Mouse (Mus musculus): ENCODE results near the gene Phactr2. TPM values are rescaled to one million over a fixed set of nuclear protein-coding genes. Genes with fewer than 3 reads are reported as not detected.
"Not testable (repeated sequence)": the region's sequence is repeated elsewhere in the genome, so short reads cannot be mapped to it uniquely, and the experiment has no call there.

Phactr2 gene
- polyA plus RNA-seq, 1 experiment from 2014 or later = 24.0 TPM

DNA sequence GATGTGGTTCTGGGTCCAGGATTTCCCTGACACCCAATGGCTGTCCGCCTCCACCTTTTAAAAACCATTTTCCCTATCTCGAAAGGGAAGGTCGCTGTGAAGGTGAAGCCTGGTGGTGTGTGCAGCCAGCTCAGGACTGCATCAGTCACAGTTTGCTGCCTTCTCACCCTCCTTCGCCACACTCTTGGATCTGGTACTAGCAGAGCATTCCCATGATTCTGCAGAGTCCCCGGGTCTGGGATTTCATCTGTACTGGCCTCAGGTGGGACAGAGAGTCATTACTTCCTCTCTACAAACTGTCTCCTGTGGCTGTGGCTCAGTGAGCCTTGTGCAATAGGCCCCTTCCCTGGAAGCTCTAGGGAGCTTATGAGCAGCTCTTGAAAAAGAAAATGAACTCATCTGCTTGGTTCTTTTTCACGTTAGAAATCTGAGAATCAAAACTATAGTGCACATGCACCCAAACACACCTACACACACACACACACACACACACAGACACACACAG is 6.1 kb downstream of the Phactr2 start:
- H3K27ac ChIP-seq (replicated peaks; ENCODE audit: low read depth, low read length); ATAC-seq (replicated peaks; ENCODE audit: insufficient number of reproducible peaks, low FRiP score, low TSS enrichment, low read depth); H3K9ac ChIP-seq (replicated peaks; ENCODE audit: low read length); H3K27me3 ChIP-seq (ENCODE audit: control insufficient read depth, insufficient read depth, low read length); H3K4me1 ChIP-seq (ENCODE audit: control insufficient read depth, insufficient read depth, low read length); H3K4me3 ChIP-seq (ENCODE audit: low read depth, low read length); DNase-seq (ENCODE audit: low spot score); H3K4me2 ChIP-seq (ENCODE audit: low read depth, low read length); H3K36me3 ChIP-seq (replicated peaks; ENCODE audit: control insufficient read depth, insufficient read depth, low read depth, low read length); H3K9me3 ChIP-seq (replicated peaks; ENCODE audit: control insufficient read depth, low read length): not testable (repeated sequence)
- 88% methylated on average over 6 of the region's 6 CpGs for WGBS

DNA sequence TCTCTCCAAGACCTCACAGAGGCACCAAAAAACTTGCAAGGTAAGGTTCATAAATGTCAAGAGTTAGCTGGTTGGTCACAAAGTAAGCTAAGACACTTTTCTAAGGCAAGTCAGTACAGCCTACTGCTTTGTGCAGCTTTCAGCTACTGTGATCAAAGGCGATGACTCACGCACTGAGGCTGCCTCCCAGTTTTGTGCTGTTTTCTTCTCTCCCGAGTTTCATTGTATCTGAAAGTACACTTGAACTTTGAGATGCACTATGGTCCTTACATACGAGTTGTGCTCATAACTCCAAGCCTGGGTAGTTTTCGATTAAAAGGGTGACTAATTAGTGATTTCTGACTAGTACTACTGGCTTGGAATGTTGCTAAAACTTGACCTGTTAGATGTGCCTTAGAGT is 7.3 kb downstream of the Phactr2 start:
- Histone ChIP-seq H3K9ac (replicated peaks; ENCODE audit: low read length) (no peak overlapping the region), H3K4me3 (ENCODE audit: low read depth, low read length) (no peak overlapping the region), H3K9me3 (replicated peaks; ENCODE audit: control insufficient read depth, low read length) (no peaks in the 10 kb centered on the region), H3K27ac (replicated peaks; ENCODE audit: low read depth, low read length) (no peak overlapping the region), H3K4me1 (ENCODE audit: control insufficient read depth, insufficient read depth, low read length) (no peaks in the 10 kb centered on the region), H3K27me3 (ENCODE audit: control insufficient read depth, insufficient read depth, low read length) (no peaks in the 10 kb centered on the region), H3K36me3 (replicated peaks; ENCODE audit: control insufficient read depth, insufficient read depth, low read depth, low read length) (no peaks in the 10 kb centered on the region), H3K4me2 (ENCODE audit: low read depth, low read length) (no peak overlapping the region)
- no peak for ATAC-seq (replicated peaks; ENCODE audit: insufficient number of reproducible peaks, low FRiP score, low TSS enrichment, low read depth)
- WGBS = 75% methylated on average over 5 of the region's 5 CpGs
- no peak for DNase-seq (ENCODE audit: low spot score)

DNA sequence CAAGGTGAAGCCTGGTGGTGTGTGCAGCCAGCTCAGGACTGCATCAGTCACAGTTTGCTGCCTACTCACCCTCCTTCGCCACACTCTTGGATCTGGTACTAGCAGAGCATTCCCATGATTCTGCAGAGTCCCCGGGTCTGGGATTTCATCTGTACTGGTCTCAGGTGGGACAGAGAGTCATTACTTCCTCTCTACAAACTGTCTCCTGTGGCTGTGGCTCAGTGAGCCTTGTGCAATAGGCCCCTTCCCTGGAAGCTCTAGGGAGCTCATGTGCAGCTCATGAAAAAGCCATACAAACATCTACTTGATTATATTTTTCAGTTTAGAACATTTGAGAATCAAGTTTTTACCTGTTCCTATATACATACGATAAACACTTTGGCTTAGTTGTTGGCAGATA is 9.9 kb downstream of the Phactr2 start:
- H3K9me3 ChIP-seq (replicated peaks; ENCODE audit: control insufficient read depth, low read length); DNase-seq (ENCODE audit: low spot score); H3K4me3 ChIP-seq (ENCODE audit: low read depth, low read length); H3K4me1 ChIP-seq (ENCODE audit: control insufficient read depth, insufficient read depth, low read length); H3K27me3 ChIP-seq (ENCODE audit: control insufficient read depth, insufficient read depth, low read length); ATAC-seq (replicated peaks; ENCODE audit: insufficient number of reproducible peaks, low FRiP score, low TSS enrichment, low read depth); H3K9ac ChIP-seq (replicated peaks; ENCODE audit: low read length); H3K4me2 ChIP-seq (ENCODE audit: low read depth, low read length); H3K27ac ChIP-seq (replicated peaks; ENCODE audit: low read depth, low read length); H3K36me3 ChIP-seq (replicated peaks; ENCODE audit: control insufficient read depth, insufficient read depth, low read depth, low read length): not testable (repeated sequence)
- WGBS = 92% methylated on average over 3 of the region's 3 CpGs

DNA sequence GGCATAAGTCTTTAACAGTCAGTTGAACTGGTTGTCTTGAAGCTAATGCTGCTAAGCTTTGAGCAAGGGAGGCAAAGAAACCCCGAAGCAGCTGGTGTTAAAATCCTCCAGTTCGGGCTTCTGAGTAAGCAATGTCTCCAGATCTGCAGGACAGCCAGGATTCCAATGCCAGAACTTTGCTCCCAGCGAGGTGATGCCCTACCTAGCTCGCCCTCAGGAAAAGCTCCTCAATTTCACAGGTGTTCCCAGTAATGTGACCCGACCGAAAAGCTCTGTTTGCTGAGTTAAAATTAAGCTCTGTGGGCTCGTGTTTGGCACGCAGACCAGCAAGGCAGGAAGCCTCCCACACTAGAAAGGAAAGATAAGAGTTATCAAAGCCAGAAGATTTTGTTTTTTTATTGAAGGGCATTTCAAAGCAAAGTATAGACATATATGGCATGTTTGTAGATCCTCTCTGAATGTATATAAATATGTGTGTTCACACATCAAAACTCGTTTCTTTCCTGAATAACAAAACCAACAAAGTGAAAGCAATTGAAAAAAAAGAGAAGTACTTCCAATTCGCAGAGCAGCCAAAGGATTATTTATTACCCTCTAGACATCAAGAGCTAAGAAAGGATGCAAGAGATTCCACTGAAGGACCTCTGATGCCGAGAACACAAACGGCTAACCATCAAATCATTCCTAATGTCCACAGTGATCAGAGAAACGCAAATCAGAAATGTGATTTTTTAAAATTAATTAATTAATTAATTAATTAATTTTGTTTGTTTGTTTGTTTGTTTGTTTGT is 20.8 kb downstream of the Phactr2 start:
- no peak overlapping the region for H3K9ac ChIP-seq (replicated peaks; ENCODE audit: low read length)
- no peak overlapping the region for H3K4me3 ChIP-seq (ENCODE audit: low read depth, low read length)
- H3K4me2 ChIP-seq (ENCODE audit: low read depth, low read length) = no peak overlapping the region
- H3K27me3 ChIP-seq (ENCODE audit: control insufficient read depth, insufficient read depth, low read length) = no peaks in the 10 kb centered on the region
- ATAC-seq (replicated peaks; ENCODE audit: insufficient number of reproducible peaks, low FRiP score, low TSS enrichment, low read depth) (no peak), DNase-seq (ENCODE audit: low spot score) (no peak)
- no peaks in the 10 kb centered on the region for H3K36me3 ChIP-seq (replicated peaks; ENCODE audit: control insufficient read depth, insufficient read depth, low read depth, low read length)
- no peak overlapping the region for H3K27ac ChIP-seq (replicated peaks; ENCODE audit: low read depth, low read length)
- no peaks in the 10 kb centered on the region for H3K9me3 ChIP-seq (replicated peaks; ENCODE audit: control insufficient read depth, low read length)
- H3K4me1 ChIP-seq (ENCODE audit: control insufficient read depth, insufficient read depth, low read length) = no peaks in the 10 kb centered on the region
- 79% methylated on average over 13 of the region's 13 CpGs for WGBS

DNA sequence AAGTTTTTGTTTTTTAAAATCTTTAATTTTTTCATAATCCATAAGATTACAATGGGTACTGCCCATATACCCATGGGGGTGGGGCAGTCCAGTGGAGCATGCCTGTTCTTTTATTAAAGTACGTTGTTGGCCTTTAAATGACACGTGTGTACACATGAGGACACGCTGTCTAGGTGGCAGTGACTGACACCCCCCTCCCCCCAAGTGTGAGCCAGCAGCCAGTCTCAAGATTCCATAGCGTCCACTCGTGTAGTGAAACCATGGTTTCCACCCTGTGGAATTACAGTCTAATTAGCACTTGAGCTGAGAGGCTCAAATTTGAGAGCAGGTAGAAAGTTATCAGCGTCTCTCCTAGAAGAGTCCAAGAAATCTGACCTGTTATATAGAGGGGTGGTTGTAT is 22.6 kb downstream of the Phactr2 start:
- Histone ChIP-seq H3K9ac (replicated peaks; ENCODE audit: low read length) (no peak overlapping the region), H3K27ac (replicated peaks; ENCODE audit: low read depth, low read length) (no peak overlapping the region), H3K4me1 (ENCODE audit: control insufficient read depth, insufficient read depth, low read length) (no peaks in the 10 kb centered on the region), H3K4me2 (ENCODE audit: low read depth, low read length) (no peak overlapping the region), H3K4me3 (ENCODE audit: low read depth, low read length) (no peak overlapping the region), H3K27me3 (ENCODE audit: control insufficient read depth, insufficient read depth, low read length) (no peaks in the 10 kb centered on the region), H3K9me3 (replicated peaks; ENCODE audit: control insufficient read depth, low read length) (no peaks in the 10 kb centered on the region), H3K36me3 (replicated peaks; ENCODE audit: control insufficient read depth, insufficient read depth, low read depth, low read length) (no peaks in the 10 kb centered on the region)
- ATAC-seq (replicated peaks; ENCODE audit: insufficient number of reproducible peaks, low FRiP score, low TSS enrichment, low read depth) (no peak), DNase-seq (ENCODE audit: low spot score) (no peak)
- WGBS = 87% methylated on average over 6 of the region's 6 CpGs

DNA sequence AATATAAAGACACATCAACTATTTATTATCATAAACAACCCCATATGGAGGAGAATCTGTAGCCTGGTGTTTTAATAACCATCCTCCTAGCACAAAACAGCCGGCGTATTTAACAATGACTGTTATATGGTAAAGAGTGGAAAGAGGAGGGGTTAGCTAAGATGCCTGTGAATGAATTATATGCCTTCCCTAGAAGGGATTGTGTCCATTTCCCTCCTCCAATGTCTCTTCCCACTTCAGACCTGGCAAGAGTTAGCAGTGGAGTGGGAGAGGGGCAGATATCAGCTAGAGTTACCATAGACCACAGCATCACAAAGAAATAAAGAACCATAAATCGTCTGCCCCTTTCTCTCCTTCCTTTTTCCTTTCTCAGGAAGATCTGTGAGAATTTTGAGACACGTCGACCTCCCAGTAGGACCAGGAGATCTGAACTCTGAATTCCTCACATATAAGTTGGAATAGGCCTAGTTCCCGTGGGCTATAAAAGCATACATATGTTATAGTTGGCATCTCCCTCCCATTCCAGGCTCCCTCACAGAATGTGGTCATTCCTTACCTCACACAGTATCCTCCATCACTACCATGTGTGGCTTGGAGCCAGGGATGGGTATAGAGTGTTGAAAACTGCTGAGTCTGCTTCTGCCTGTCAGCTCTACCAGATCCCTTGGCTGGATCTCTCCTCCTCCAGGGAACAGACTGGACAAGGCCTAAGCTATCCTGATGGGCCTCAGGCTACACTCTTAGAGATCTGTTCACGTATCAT is 25.7 kb downstream of the Phactr2 start:
- no peak for ATAC-seq (replicated peaks; ENCODE audit: insufficient number of reproducible peaks, low FRiP score, low TSS enrichment, low read depth)
- DNase-seq (ENCODE audit: low spot score) = no peak
- Histone ChIP-seq H3K4me3 (ENCODE audit: low read depth, low read length) (no peak overlapping the region), H3K9me3 (replicated peaks; ENCODE audit: control insufficient read depth, low read length) (no peaks in the 10 kb centered on the region), H3K27me3 (ENCODE audit: control insufficient read depth, insufficient read depth, low read length) (no peaks in the 10 kb centered on the region), H3K4me2 (ENCODE audit: low read depth, low read length) (no peak overlapping the region), H3K27ac (replicated peaks; ENCODE audit: low read depth, low read length) (no peak overlapping the region), H3K36me3 (replicated peaks; ENCODE audit: control insufficient read depth, insufficient read depth, low read depth, low read length) (no peaks in the 10 kb centered on the region), H3K9ac (replicated peaks; ENCODE audit: low read length) (no peak overlapping the region), H3K4me1 (ENCODE audit: control insufficient read depth, insufficient read depth, low read length) (no peaks in the 10 kb centered on the region)
- 79% methylated on average over 7 of the region's 7 CpGs for WGBS

DNA sequence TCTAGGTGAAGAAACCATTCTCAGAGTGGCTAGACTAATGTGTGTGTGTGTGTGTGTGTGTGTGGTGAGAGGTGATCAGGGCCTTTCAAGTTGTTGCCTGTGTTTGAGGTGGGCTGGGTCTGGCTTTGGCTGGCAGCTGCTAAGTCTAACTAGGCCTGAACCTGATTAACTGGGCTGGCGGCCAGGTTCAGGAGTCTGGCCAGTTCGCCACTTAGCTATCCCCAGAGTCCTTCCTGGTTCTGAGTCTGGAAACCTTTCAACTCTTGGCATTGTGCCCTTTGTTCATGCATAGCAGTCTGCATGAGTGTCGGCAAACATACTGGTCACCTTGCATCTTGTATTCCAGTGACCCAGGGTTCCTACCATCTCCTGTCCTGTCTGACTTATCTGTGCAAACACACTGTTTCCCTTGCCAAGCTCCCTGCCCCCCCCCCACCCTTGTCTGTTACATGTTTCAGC is 27.4 kb downstream of the Phactr2 start:
- Histone ChIP-seq H3K4me3 (ENCODE audit: low read depth, low read length) (no peak overlapping the region), H3K36me3 (replicated peaks; ENCODE audit: control insufficient read depth, insufficient read depth, low read depth, low read length) (no peaks in the 10 kb centered on the region), H3K27ac (replicated peaks; ENCODE audit: low read depth, low read length) (no peak overlapping the region), H3K4me1 (ENCODE audit: control insufficient read depth, insufficient read depth, low read length) (no peaks in the 10 kb centered on the region), H3K4me2 (ENCODE audit: low read depth, low read length) (no peak overlapping the region), H3K9ac (replicated peaks; ENCODE audit: low read length) (no peak overlapping the region), H3K27me3 (ENCODE audit: control insufficient read depth, insufficient read depth, low read length) (no peaks in the 10 kb centered on the region), H3K9me3 (replicated peaks; ENCODE audit: control insufficient read depth, low read length) (no peaks in the 10 kb centered on the region)
- no peak for DNase-seq (ENCODE audit: low spot score)
- ATAC-seq (replicated peaks; ENCODE audit: insufficient number of reproducible peaks, low FRiP score, low TSS enrichment, low read depth) = no peak
- 70% methylated on average over 3 of the region's 3 CpGs for WGBS

DNA sequence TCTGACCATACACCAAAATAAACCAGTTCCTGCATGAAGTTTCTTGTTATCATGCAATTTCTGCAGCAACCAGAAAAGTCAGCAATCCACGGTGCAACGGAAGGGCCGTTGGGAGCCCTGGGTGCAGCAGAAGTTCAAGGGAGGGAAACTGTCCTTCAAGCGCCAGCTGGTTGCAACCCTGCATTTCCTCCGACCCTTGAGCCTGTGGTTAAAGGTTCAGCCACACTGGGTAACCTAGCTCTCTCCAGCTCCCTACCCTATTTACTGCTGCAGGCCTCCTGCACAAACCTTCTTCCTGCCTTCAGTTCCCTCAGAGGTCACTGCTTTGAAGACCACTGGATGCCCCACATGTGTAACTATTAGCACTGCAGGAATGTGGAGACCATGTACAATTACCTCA is 30.0 kb downstream of the Phactr2 start:
- Histone ChIP-seq H3K4me2 (ENCODE audit: low read depth, low read length) (no peak overlapping the region), H3K4me1 (ENCODE audit: control insufficient read depth, insufficient read depth, low read length) (no peaks in the 10 kb centered on the region), H3K27ac (replicated peaks; ENCODE audit: low read depth, low read length) (no peak overlapping the region), H3K36me3 (replicated peaks; ENCODE audit: control insufficient read depth, insufficient read depth, low read depth, low read length) (no peaks in the 10 kb centered on the region), H3K9ac (replicated peaks; ENCODE audit: low read length) (no peak overlapping the region), H3K27me3 (ENCODE audit: control insufficient read depth, insufficient read depth, low read length) (no peaks in the 10 kb centered on the region), H3K9me3 (replicated peaks; ENCODE audit: control insufficient read depth, low read length) (no peaks in the 10 kb centered on the region), H3K4me3 (ENCODE audit: low read depth, low read length) (no peak overlapping the region)
- 68% methylated on average over 5 of the region's 5 CpGs for WGBS
- DNase-seq (ENCODE audit: low spot score) (no peak), ATAC-seq (replicated peaks; ENCODE audit: insufficient number of reproducible peaks, low FRiP score, low TSS enrichment, low read depth) (no peak)
